Mouse (Mus musculus): Measurements from ENCODE around the gene Tshr.

DNA sequence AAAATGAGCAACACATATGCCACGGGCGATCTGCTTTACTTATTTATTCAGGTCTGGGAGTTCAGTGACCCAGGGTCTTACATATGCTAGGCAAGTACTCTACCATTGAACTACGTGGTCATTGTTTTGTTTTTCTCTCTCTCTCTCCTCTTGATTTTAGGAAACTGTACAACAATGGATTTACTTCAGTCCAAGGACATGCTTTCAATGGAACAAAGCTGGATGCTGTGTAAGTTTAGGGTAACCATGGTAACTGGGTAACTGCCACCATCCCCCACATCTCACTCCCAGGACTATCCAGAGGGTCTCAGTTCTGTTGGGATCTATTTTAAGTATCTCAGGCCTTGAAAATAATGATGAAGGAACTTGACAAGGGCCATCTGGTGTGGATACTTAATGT lies 127.4 kb downstream of the Tshr start:
- TF ChIP-seq CTCF (IDR thresholded peaks at IDR 0.05; ENCODE audit: insufficient read depth, low read depth, low read length) (no peak), POLR2A (IDR thresholded peaks at IDR 0.05; ENCODE audit: insufficient read depth, low read depth, low read length) (no peak)

Data from olfactory bulb, adult 2 months (tissue).